Mouse (Mus musculus) layer of hippocampus, adult 6 months (tissue): ENCODE data around the gene Abat. TPM values are rescaled to one million over a fixed set of nuclear protein-coding genes. Genes with fewer than 3 reads are reported as not detected.

ENCODE experiments used
- long read RNA-seq, 2 experiments: library from polyadenylated mRNA; unstranded; transcript quantifications; one replicate each; pipeline ENCODE4 v2.0.0; 2019 to 2020
- microRNA-seq: library from miRNA; unstranded; fragments of <30 nt; microRNA quantifications from one replicate; pipeline ENCODE4 v1.2.0, GENCODE M21; 2020
- polyA plus RNA-seq: library from polyadenylated mRNA; unstranded; fragments of <200 nt; fragmentation: Nextera tagmentation; gene quantifications from 2 replicates; pipeline ENCODE4 v1.2.3, GENCODE M21; 2021

The Abat gene
- polyA plus RNA-seq: 109 and 132 TPM in 2 replicates
- long read RNA-seq, experiment 1, full-length matches to known transcripts: 59 of 141 reads
- long read RNA-seq, experiment 1, partial matches to known transcripts: 77 of 141 reads
- long read RNA-seq, experiment 1, other reads (novel, unspliced or antisense): 5 of 141 reads
- long read RNA-seq, experiment 2, full-length matches to known transcripts: 676 of 807 reads
- long read RNA-seq, experiment 2, partial matches to known transcripts: 98 of 807 reads
- long read RNA-seq, experiment 2, other reads (novel, unspliced or antisense): 33 of 807 reads

DNA sequence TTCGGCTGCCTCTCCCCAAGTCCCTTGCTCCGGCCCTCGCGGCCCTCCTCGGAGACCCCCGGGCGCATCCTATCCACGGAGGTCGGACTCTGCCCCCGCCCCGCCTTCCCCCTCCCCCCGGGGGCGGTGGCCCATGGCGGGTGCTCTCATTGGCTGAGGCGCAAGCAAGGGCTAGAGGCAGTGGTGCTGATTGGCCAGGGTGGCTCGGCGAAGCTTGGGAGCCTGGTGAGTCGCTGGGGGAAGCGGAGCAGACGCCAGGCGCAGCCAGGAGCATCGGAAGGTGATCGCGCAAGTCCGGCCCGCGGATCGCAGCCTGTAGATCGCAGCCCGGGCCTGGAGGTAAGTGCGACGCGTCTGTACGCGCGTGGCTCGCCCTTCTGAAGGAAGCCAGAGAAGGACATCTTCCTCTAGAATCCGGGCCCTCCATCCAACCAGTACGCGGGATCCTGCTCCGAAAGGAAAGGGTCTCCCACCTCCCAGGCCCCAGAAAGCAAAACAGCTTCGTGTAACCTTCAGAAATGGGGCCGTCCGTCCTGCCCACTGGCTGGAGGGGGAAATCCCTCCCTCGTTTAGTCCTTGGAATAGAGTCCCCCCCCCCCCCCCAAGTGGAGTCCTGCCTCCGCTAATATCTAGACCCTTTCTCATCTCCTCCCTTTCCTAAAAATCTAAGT is at the start of gene Abat:
Gene Abat, plus strand, starts transcription at position 194 of the 671 bp plus-strand sequence.

GRCm38 (mm10) chr16:8470603-8471481 is 42.4 kb upstream of the Abat start, which contains the start of gene Mettl22:
TSS of gene Mettl22 (plus strand) at chr16:8470788.

DNA sequence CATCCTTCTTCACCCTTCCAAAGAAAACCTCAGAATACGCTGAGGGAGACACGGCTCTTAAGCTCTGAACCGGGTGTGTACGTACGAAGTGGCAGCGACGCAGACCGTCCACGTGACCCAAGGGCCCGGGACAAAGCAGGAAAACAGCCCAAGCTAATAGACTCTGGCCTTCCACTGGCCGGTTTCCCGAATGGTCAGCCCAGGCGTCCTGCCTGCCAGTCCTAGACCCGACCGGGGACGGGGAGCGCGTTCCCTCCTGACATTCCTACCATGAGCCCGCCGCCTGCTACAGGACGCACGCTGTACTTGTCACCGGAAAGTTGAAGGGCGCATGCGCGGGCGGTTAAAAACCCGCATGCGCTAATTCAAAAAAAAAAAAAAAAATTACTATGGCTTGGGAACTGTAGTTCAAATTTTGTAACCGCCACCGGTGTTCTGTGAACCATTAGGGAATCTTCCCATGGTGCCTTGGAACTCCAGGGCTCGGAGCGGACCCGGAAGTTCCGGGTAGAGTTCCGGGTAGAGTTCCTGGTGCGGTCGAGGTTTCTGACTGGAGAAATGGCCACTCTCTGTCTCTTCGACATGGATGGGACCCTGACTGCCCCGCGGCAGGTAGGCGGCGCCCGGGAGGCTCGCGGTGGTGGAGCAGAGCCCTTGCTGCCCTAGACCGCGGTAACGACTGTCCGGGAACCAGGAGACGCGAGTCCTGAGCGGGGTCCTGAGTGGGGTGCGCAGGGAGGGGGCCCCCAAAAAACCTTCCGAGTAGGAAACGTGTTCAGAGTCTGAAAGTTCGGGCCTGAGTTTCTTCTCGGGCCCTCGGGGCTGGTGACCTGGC is 124.2 kb downstream of the Abat start, which contains the start of the genes Pmm2 and Tmem186:
Gene Pmm2, plus strand, starts transcription at position 458 of the 835 bp plus-strand sequence.
Gene Tmem186, minus strand, starts transcription at position 496 of the 835 bp plus-strand sequence.

Small RNA genes within 50 kb of the gene (microRNA-seq; reads per million reads assigned to microRNA genes)
- gene Gm22137: not detected

Other genes with a start within 250 kb of the Abat start
- 3.8 and 4.9 TPM in 2 replicates for gene Tmem114, start 88.3 kb upstream of the Abat start, polyA plus RNA-seq
- gene Mettl22, start 42.6 kb upstream of the Abat start, polyA plus RNA-seq: 44.5 and 46.7 TPM in 2 replicates
- gene Pmm2, start 124.2 kb downstream of the Abat start, polyA plus RNA-seq: 8.9 TPM in 2 replicates
- gene Tmem186, start 124.3 kb downstream of the Abat start, polyA plus RNA-seq: 5.3 and 5.6 TPM in 2 replicates
- 36.5 and 40.7 TPM in 2 replicates for gene Carhsp1, start 158.7 kb downstream of the Abat start, polyA plus RNA-seq
- not detected in 2 replicates for gene Gm5767, start 167.3 kb downstream of the Abat start, polyA plus RNA-seq